Mouse (Mus musculus) spleen, adult 2 months (tissue): ENCODE data around the gene Zfp839.

ENCODE experiments used
- CTCF ChIP-seq: fragments of 200-500 bp; IDR thresholded peaks from 2 replicates; pipeline ENCODE4 v1.5.1; 2011; ENCODE audit warnings: mild to moderate bottlenecking, inconsistent platforms; ENCODE audit not compliant: insufficient read depth, insufficient read length, insufficient replicate concordance; ENCODE audit errors: extremely low read depth
- POLR2A ChIP-seq: fragments of 200-500 bp; IDR thresholded peaks from 2 replicates; pipeline ENCODE4 v1.6.1; 2011; ENCODE audit warnings: low read depth, low read length, inconsistent platforms

- no peak; the same call in none of the 2 replicates for TF ChIP-seq POLR2A
- no peak for TF ChIP-seq CTCF
Observed at GRCm38 (mm10) chr12:110889036-110890020, 39.3 kb downstream of the Zfp839 start, which contains the start of the genes Cinp and Tecpr2.
